Comparison of ENCODE assay signal across 8 mouse cellular contexts in genomic region chr9:49485892-49486311, GRCm38 (mm10). TPM values are rescaled to one million over a fixed set of nuclear protein-coding genes. Genes with fewer than 3 reads are reported as not detected.
DNase-seq lines count a peak whose midpoint lies in the region; ATAC-seq and TF ChIP-seq lines count a peak whose summit lies in the region.

Ttc12 (minus strand) TSS chr9:49486225.

- H3K4me1 ChIP-seq in heart, adult 2 months (ENCODE audit: control insufficient read depth, insufficient read depth, low read length), result peaks cover 3% of the 10 kb centered on the region
- H3K4me1 ChIP-seq in kidney, adult 2 months (ENCODE audit: control insufficient read depth, insufficient read depth, low read length), result no peaks in the 10 kb centered on the region
- peaks cover 7% of the 10 kb centered on the region; the same call in 1 of the 2 replicates for H3K4me1 ChIP-seq in midbrain, embryonic 16.5 days (ENCODE audit: control insufficient read depth, insufficient read depth, low read length)

- intact Hi-C loops in heart, adult 2 months (cut with DNase I), result no loop called here

- H3K79me2 ChIP-seq in heart, adult 2 months (replicated peaks; ENCODE audit: control insufficient read depth, insufficient read depth, low read length), result no peaks in the 10 kb centered on the region

- H3K27ac ChIP-seq in heart, adult 2 months, result peak within 1 kb of the TSS; percentile 64
- peak within 1 kb of the TSS; percentile 61; the same call in 1 of the 2 replicates for H3K27ac ChIP-seq in kidney, adult 2 months (ENCODE audit: insufficient read depth, low read depth, low read length)
- no peak within 1 kb of the TSS for H3K27ac ChIP-seq in midbrain, embryonic 16.5 days (ENCODE audit: low read length)

- H3K9ac ChIP-seq in heart, adult 2 months (ENCODE audit: low read depth, low read length), result peak within 1 kb of the TSS; percentile 65
- H3K9ac ChIP-seq in midbrain, embryonic 16.5 days (ENCODE audit: low read depth, low read length), result peak within 1 kb of the TSS; percentile 49

- DNase-seq in spleen, adult 18-20 months, result peak; percentile 28 to 48
- DNase-seq in spleen, adult 12 weeks (ENCODE audit: low spot score), result no peak
- peak; percentile 89 for DNase-seq in embryo, embryonic 9.5 days (ENCODE audit: extremely low spot score)
- DNase-seq in heart, adult 2 months, result peak; percentile 89 to 93
- DNase-seq in kidney, adult 2 months, result peak; percentile 94
- DNase-seq in liver, result peak; percentile 70
- DNase-seq in spleen, postnatal 4 days (ENCODE audit: low spot score in 2 of 2), result peak; percentile 44 to 70

- no peaks in the 10 kb centered on the region for H3K36me3 ChIP-seq in heart, adult 2 months (ENCODE audit: control insufficient read depth, insufficient read depth, low read length)
- no peaks in the 10 kb centered on the region for H3K36me3 ChIP-seq in kidney, adult 2 months (ENCODE audit: control insufficient read depth, insufficient read depth, low read length)
- H3K36me3 ChIP-seq in midbrain, embryonic 16.5 days (ENCODE audit: control insufficient read depth, insufficient read depth, low read length), result no peaks in the 10 kb centered on the region

- TF ChIP-seq CTCF in heart, adult 2 months (IDR thresholded peaks at IDR 0.05), result no peak
- no peak for TF ChIP-seq CTCF in kidney, adult 2 months (conservative IDR thresholded peaks at IDR 0.05; ENCODE audit: insufficient read depth, insufficient read length, low read depth, low read length)

- 0% methylated on average over 18 of the region's 18 CpGs for WGBS in heart, adult 2 months
- 2% methylated on average over 18 of the region's 18 CpGs for WGBS in kidney, adult 2 months
- WGBS in midbrain, embryonic 16.5 days, result 0% methylated on average over 18 of the region's 18 CpGs

- H3K9me3 ChIP-seq in midbrain, embryonic 16.5 days (replicated peaks; ENCODE audit: control insufficient read depth, low read length, poor library complexity, severe bottlenecking), result no peaks in the 10 kb centered on the region

- peak within 1 kb of the TSS; percentile 70 for H3K4me2 ChIP-seq in midbrain, embryonic 16.5 days (ENCODE audit: low read length)

- TF ChIP-seq POLR2A in heart, adult 2 months (IDR thresholded peaks at IDR 0.05; ENCODE audit: insufficient read depth, low read depth, low read length), result peak; percentile 83
- peak; percentile 21 for TF ChIP-seq POLR2A in kidney, adult 2 months (IDR thresholded peaks at IDR 0.05; ENCODE audit: low read depth, low read length)

- 0 out of 2 replicates have a peak, but pooled peaks have one; percentile 20 for TF ChIP-seq EP300 in heart, adult 2 months (IDR thresholded peaks at IDR 0.05; ENCODE audit: insufficient read depth, low read depth, low read length)

- H3K4me3 ChIP-seq in heart, adult 2 months, result peak within 1 kb of the TSS; percentile 89
- H3K4me3 ChIP-seq in kidney, adult 2 months (ENCODE audit: insufficient read depth, low read depth, low read length), result peak within 1 kb of the TSS; percentile 90
- peak within 1 kb of the TSS; percentile 40 for H3K4me3 ChIP-seq in midbrain, embryonic 16.5 days (ENCODE audit: low read depth, low read length)

- peak; percentile 76 for ATAC-seq in midbrain, embryonic 16.5 days

- no peaks in the 10 kb centered on the region for H3K27me3 ChIP-seq in heart, adult 2 months (ENCODE audit: control insufficient read depth, insufficient read depth, low read length)
- H3K27me3 ChIP-seq in kidney, adult 2 months (replicated peaks; ENCODE audit: control insufficient read depth, insufficient read depth, low read length), result no peaks in the 10 kb centered on the region
- H3K27me3 ChIP-seq in midbrain, embryonic 16.5 days (ENCODE audit: control insufficient read depth, insufficient read depth, low read depth, low read length), result no peaks in the 10 kb centered on the region

RNA-seq across cellular contexts. Expression of gene Ttc12, which starts in this region (rescaled TPM):
- total RNA-seq in heart, adult 2 months (2021), result 10 to 100 TPM in 1 of 2 experiments, 1 to 10 TPM in 1; 8.9 to 10.6 TPM
- 9.5 and 16.7 TPM in 2 replicates for polyA plus RNA-seq in heart, adult 2 months (2012; rRNA removed)
- polyA plus RNA-seq in kidney, adult 2 months (2012; rRNA removed), result 3.8 and 4.1 TPM in 2 replicates
- polyA plus RNA-seq in midbrain, embryonic 16.5 days (2015; fragmentation: Nextera tagmentation; extraction: Ambion mirVana), result 1.7 and 1.9 TPM in 2 replicates

Comparison
In these comparisons a context has a peak if more than half of its experiments do, and no peak if none do; other contexts are left out.
1. H3K4me3 ChIP-seq: peak in every context shown above with its lines; median percentile 90 in kidney, adult 2 months; 89 in heart, adult 2 months; 40 in midbrain, embryonic 16.5 days.